Mouse (Mus musculus) c-Kit-negative CD71-positive TER-119-positive erythroid progenitor cells, embryonic 14.5 days (primary cell): ENCODE measurements at regions not wholly inside any gene's neighbourhood (a gene's known extent, or its start where the extent isn't known, plus 50 kb on each side); places are given as distances from the start of the nearest gene placed in this dataset.

Experiments used
- DNase-seq: peaks from one replicate; pipeline ENCODE4 v3.0.0-alpha.2; 2013; ENCODE audit warnings: low read depth, low spot score

GRCm38 (mm10) chr3:57910020-57910419, 62.1 kb upstream of the Pfn2 start:
- DNase-seq, result no peak

- DNase-seq, result no peak
Measured at GRCm38 (mm10) chr3:57911831-57912596, 64.1 kb upstream of the Pfn2 start.

- no peak for DNase-seq
Measured at GRCm38 (mm10) chr3:57912650-57913343, 64.9 kb upstream of the Pfn2 start.

DNA sequence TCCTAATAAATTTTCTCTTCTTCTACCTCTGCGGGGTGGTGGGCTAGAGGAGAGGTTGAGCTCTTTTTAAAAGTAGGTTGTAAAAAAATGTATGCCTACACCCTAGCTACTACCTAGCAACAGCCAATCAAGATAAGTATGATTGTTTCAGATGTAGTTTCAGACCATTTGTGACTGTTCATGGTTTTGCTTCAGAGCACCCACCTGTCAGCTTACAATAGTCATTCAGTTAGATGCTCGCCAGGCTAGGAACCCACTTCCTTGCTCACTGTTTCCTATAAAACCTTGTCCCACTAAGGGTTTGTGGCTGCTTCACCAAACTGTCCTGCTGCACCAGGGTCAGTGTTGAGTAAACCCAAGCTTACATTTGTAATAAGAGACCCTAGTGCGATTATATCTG, 66.8 kb upstream of the Pfn2 start:
- no peak for DNase-seq

DNA sequence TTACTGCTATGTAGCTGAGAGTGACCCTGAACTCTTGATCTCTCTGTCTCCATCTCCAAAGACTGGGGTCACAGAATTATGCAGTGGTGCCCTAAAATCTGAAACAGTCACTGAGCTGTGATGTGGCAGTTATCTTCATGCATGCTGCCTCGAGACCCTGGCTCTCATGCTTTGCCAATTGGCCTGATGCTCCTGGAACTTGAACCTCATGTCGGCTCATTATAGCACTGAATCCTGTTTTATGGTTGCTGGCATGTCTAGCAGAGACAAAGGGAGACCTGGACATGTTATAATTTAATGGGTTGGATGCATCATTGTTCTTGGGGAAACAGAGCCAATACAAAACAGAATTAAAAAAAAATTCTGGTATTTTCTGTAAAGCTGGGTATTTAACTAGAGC, 71.0 kb upstream of the Pfn2 start:
- no peak for DNase-seq

DNA sequence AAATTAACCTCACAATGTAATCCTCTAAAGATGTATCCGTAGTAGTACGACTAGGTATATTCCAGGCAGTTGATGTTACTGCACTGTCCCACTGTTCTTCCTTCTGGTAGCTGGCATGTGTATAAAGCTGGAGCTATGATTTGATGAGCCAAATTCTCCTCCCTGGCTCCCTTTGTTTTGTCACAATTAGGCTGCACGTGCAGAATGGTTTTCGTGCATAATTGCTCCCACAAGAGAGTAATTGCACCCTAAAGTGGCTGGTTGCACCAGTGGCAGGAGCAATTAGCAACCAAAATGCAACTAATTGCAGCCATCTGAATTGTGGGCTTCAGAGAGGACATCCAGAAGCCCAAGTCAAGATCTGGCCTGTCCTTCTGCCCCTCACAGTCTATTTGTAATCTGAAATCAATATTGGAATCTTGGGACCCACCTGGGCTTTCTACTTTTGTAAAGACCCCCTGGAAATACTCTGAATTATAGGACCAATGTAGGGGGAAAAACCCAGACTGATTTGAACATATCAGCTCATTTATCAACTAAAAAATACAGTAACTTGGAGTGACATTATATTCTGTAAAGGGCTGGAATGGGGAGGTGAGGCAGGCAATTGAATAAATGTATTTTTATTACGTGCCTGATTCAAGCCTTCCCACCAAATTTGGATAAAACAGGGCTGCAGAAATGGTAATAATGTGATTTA, 71.7 kb upstream of the Pfn2 start:
- no peak for DNase-seq

- DNase-seq, result no peak
Measured at GRCm38 (mm10) chr3:57920090-57920432, 72.2 kb upstream of the Pfn2 start.

DNA sequence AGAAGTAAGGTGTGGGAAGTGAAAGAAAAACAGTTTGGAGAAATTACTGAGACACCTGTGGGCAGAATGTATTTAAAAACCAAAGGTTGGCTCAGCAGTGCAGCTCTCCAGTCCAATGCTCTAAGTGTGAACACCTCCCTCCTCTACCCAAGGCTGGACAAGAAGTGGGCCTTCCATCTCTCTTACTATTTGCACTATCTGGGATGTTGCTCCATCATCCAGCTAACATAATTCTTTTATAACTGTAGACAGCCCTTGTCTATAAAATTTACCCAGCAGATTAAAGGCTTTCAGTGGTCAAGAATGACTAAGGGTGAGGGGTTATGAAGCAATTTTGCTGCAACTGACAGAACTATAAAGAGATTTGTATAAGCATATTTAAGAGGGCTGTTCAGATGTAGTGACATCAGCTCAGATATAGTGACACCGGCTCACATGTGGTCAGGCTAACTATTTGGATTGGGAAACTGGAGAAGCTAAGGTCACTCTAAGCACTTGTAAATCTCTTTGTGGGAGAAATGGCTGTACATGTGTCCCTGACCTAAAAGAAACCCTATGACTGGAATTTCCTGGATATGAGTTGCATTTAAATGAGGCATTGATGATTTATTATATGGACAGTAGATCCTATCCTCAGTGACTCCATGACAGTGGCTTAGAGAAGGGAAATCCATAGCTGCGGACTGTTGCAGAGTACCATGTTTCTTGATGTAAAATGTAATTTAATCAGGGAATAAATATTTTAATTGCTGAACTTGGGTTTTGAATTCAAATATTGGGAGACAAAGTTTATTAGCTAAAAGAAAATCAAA, 73.4 kb upstream of the Pfn2 start:
- DNase-seq, result no peak

DNA sequence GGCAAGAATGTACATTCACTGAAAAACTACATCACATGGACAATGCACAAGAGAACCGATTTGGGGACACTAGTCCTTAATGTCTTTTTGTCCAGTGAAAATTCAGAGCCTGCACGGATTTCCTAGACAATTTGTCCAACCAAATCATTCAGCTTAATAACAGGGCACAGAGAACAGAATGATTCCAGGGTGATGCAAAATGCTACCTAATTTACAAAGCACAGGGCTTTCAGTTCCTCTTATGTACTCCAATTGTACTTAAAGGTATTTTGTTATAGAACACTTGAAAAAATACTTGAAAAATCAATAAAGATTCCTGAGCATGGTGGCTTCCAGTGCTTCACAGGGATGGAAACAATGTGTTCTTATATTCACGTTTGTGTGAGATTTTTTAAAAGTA, 75.2 kb upstream of the Pfn2 start:
- no peak for DNase-seq

GRCm38 (mm10) chr3:57932657-57933539, 85.0 kb upstream of the Pfn2 start:
- DNase-seq, result no peak

GRCm38 (mm10) chr3:57935042-57935610, 87.2 kb upstream of the Pfn2 start:
- DNase-seq, result no peak

DNA sequence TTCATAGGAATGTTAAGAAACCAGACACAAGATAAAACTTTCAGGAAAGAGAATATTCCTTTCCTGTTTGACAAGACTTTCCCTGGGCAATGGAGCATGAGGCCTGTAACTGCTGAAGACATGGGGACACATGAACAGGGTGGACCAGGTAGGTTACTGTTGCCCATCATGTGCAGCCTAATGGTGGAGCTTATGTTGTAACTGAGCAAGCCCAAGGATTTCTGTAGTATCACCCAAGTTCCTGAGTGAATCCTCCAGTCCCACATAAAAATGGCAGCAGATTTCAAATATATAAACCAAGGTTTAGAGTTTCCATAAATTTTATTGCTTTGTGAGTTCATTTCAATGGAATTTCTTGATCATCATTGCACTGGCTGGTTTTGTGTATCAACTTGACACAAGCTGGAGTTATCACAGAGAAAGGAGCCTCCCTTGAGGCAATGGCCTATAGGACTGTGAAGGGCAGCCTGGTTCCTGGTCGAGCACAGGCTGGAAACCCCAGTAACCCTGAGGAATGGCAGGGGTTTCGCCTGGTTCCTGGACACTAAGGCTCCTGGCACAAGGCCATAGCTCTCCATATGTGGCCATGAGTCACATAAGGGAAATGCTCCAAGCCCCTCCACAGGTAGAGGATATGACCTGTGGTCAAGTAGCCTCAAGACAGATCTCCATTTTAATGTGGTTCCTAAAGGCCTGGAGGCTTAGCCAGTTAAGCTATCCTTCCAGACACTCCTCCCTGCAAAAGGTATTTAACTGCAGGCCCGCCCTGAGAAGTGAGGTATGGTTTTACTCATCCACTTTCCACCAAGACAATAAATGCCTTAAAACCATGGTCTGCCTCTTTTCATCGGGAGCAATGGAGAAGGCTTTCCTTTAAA, 92.9 kb upstream of the Pfn2 start:
- DNase-seq, result no peak

GRCm38 (mm10) chr3:57944698-57945097, 96.8 kb upstream of the Pfn2 start:
- no peak for DNase-seq

DNA sequence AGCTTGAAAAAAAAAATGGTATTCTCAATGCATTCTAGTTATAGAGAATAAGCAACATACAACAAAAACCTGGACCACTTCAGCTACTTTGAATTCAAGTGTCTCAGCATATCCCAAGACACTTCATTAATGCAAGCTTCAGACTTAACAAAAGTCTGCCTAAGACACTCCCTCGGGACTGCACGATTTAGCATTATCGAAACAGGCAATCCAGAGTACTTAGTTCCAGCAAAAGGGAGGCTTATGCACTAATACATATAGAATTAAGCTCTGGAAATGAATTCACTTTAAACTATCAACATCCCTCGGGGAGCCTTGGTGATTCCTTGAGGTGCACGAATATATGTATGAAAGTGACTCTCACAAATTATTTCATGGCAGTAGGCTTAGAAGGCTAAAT, 97.9 kb upstream of the Pfn2 start:
- no peak for DNase-seq

GRCm38 (mm10) chr3:57947331-57947730, 99.5 kb upstream of the Pfn2 start:
- no peak for DNase-seq

DNA sequence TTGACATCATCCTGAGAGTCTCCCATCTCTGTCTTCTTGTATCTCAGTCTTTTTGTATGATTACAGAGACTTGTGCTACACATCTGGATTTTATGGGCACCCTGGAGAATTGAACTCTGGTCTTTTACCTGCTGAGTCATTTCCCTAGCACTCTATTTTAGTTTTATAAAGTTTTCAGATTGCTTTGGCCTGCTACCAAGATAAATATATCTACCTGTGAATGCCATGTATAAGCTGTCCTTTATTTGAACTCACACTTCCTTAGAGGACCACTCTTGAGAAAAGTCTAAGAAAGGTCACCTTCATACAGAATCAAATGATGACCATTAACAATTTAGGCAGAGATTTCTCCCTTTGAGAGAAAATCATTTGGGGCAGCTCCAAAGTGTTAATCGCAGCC, 100.8 kb upstream of the Pfn2 start:
- no peak for DNase-seq

DNA sequence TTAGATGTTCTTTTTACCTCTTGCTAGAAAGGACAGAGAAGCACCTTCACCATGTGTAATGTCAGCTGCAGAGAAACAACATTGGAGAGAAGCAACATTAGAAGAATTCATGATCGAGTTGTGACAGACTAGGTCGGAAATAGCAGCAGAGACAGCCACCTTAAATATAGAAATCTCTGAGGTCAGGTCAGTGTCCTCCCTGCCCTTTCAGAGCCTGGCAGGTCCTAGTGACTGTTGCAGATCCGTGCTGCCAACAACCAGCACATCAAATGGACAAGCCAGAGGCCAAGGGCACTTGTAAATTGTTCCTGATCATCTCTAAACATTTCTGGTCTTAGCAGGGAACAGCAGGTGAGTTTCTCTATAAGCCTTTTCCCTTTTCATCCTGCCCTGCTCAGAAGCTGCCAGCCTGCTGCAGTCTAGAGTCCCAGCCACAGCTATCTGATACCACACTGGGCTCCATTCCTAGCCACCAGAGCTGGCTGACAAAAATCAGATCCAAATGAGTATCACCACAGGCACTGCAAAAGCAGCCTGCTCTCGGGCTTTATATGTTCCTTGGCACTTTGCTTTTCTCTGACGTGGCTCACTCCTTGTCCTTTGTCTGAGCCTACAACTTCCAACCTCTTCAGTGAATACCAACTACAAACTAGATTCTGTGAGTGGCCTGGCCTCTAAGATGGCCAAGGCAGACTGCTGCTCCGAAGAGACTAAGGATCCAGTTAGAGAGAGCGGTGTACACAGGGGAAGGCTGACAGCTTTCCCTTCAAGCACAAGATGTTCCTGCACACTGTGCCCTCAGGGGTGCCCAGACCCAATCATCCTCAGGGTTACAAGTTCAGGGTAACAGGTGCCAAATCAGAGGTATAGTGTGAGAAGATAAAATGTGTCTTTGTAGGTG, 102.8 kb upstream of the Pfn2 start:
- no peak for DNase-seq

DNA sequence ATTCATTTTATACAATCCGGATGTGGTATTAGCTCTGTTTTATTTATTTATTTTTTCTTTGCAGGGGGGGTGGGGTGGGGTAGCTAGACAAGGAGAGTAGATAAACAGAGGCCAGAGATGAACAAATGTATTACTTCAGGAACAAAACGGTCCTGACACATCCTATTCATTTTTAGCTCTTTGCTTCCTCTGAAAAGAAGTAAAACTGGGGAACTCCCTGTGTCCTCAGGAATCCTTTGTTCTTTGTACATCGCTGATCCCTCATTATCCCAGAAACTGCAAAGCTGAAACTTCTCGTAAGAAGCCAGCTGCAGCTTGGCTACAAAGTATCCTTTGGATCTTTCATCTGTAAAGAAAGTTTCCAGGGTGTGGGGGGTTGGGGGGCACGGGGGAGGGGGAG, 103.6 kb upstream of the Pfn2 start:
- no peak for DNase-seq

GRCm38 (mm10) chr3:57957352-57957751, 109.5 kb upstream of the Pfn2 start:
- DNase-seq, result no peak
